Comparison of ENCODE assay signal across 13 mouse cellular contexts in the genomic region with DNA sequence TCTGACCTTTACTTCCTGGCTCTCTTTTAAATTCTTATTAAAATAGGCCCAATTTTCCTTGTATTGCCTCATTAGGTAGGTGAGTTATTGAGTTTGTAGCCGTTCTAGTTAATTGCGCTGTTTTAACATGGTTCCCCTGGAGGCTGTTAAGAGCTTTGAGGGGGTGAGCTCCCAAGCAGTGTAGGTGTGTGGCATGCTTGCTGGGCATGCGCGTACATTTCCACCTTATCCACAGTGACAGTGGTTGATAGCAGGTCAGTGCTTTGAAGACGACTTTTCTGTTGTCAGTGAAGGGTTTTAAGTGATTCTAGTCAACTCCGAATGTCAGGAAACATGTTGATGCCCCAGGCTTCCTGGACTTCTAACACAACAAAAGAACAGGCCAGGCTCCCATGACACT.
A peak's percentile ranks its signal among the peaks of the same experiment; 100 is the strongest.
DNase-seq lines count a peak whose midpoint lies in the region; ATAC-seq and TF ChIP-seq lines count a peak whose summit lies in the region.
"Had no signal": no experiment of that assay in that cellular context is flagged by ENCODE, and none has a peak within 500 bp of the region (broad histone marks: within the 10 kb centered on the region; RNA-seq: fewer than 3 reads in every experiment).

No protein-coding gene starts in this region.

- H3K27ac ChIP-seq in hindbrain, embryonic 12.5 days: peak overlapping the region; percentile 41; the same call in 1 of the 2 replicates
- no peak overlapping the region for H3K27ac ChIP-seq in hindbrain, embryonic 11.5 days (ENCODE audit: low read depth, low read length)
- 0 out of 2 replicates have a peak overlapping the region, but pooled peaks have one; percentile 15 for H3K27ac ChIP-seq in forebrain, embryonic 12.5 days
- H3K27ac ChIP-seq in limb, embryonic 11.5 days (replicated peaks; ENCODE audit: low read depth, low read length): peak overlapping the region; percentile 36; the same call in 1 of the 2 replicates

- no peak for ATAC-seq in hindbrain, embryonic 12.5 days (ENCODE audit: low FRiP score)
- no peak for ATAC-seq in hindbrain, embryonic 11.5 days (ENCODE audit: low FRiP score)
- ATAC-seq in forebrain, embryonic 12.5 days (ENCODE audit: low FRiP score): no peak
- no peak for ATAC-seq in limb, embryonic 11.5 days (ENCODE audit: insufficient number of reproducible peaks, low FRiP score, low TSS enrichment, low read depth)

- H3K4me3 ChIP-seq in hindbrain, embryonic 12.5 days: no peak overlapping the region
- H3K4me3 ChIP-seq in hindbrain, embryonic 11.5 days (ENCODE audit: low read depth, low read length): no peak overlapping the region
- H3K4me3 ChIP-seq in E14TG2a.4 (replicated peaks; ENCODE audit: low read length): peak overlapping the region; percentile 50
- H3K4me3 ChIP-seq in forebrain, embryonic 12.5 days (replicated peaks): no peak overlapping the region
- H3K4me3 ChIP-seq in limb, embryonic 11.5 days (ENCODE audit: low read depth, low read length): no peak overlapping the region
- H3K4me3 ChIP-seq: limb, embryonic 13.5 days; lung, embryonic 15.5 days had no signal

- no peak overlapping the region for H3K9ac ChIP-seq in hindbrain, embryonic 12.5 days
- H3K9ac ChIP-seq in hindbrain, embryonic 11.5 days (ENCODE audit: low read depth, low read length): no peak overlapping the region
- H3K9ac ChIP-seq in forebrain, embryonic 12.5 days: no peak overlapping the region
- no peak overlapping the region for H3K9ac ChIP-seq in limb, embryonic 11.5 days (ENCODE audit: low read length)
- H3K9ac ChIP-seq: limb, embryonic 13.5 days; lung, embryonic 15.5 days had no signal

- H3K36me3 ChIP-seq in hindbrain, embryonic 12.5 days: peaks cover 9% of the 10 kb centered on the region; the same call in 1 of the 2 replicates
- H3K36me3 ChIP-seq in hindbrain, embryonic 11.5 days (ENCODE audit: control insufficient read depth, insufficient read depth, low read length): no peaks in the 10 kb centered on the region
- H3K36me3 ChIP-seq in E14TG2a.4 (ENCODE audit: insufficient read depth, low read length): peaks cover 21% of the 10 kb centered on the region
- peaks cover 27% of the 10 kb centered on the region; the same call in 1 of the 2 replicates for H3K36me3 ChIP-seq in forebrain, embryonic 12.5 days (replicated peaks)
- H3K36me3 ChIP-seq in limb, embryonic 11.5 days (ENCODE audit: control insufficient read depth, insufficient read depth, low read length): no peaks in the 10 kb centered on the region
- H3K36me3 ChIP-seq: lung, embryonic 15.5 days had no signal

- H3K27me3 ChIP-seq in hindbrain, embryonic 12.5 days: no peaks in the 10 kb centered on the region
- no peaks in the 10 kb centered on the region for H3K27me3 ChIP-seq in hindbrain, embryonic 11.5 days (ENCODE audit: control insufficient read depth, insufficient read depth, low read length)
- H3K27me3 ChIP-seq in E14TG2a.4 (ENCODE audit: insufficient read depth, low read length): no peaks in the 10 kb centered on the region
- no peaks in the 10 kb centered on the region for H3K27me3 ChIP-seq in forebrain, embryonic 12.5 days
- no peaks in the 10 kb centered on the region for H3K27me3 ChIP-seq in limb, embryonic 11.5 days (ENCODE audit: control insufficient read depth, insufficient read depth, low read length)
- H3K27me3 ChIP-seq: limb, embryonic 13.5 days; lung, embryonic 15.5 days had no signal

- 72% methylated on average over 6 of the region's 6 CpGs for WGBS in hindbrain, embryonic 12.5 days
- WGBS in hindbrain, embryonic 11.5 days: 83% methylated on average over 6 of the region's 6 CpGs
- 62% methylated on average over 6 of the region's 6 CpGs for WGBS in forebrain, embryonic 12.5 days
- 29% methylated on average over 6 of the region's 6 CpGs for WGBS in limb, embryonic 11.5 days

- H3K9me3 ChIP-seq in hindbrain, embryonic 12.5 days (replicated peaks): no peaks in the 10 kb centered on the region
- no peaks in the 10 kb centered on the region for H3K9me3 ChIP-seq in hindbrain, embryonic 11.5 days (ENCODE audit: control insufficient read depth, low read length)
- no peaks in the 10 kb centered on the region for H3K9me3 ChIP-seq in E14TG2a.4 (ENCODE audit: low read length)
- H3K9me3 ChIP-seq in forebrain, embryonic 12.5 days: no peaks in the 10 kb centered on the region
- H3K9me3 ChIP-seq in limb, embryonic 11.5 days (ENCODE audit: control insufficient read depth, low read length): no peaks in the 10 kb centered on the region
- H3K9me3 ChIP-seq: limb, embryonic 13.5 days; lung, embryonic 15.5 days had no signal

- peaks cover 10% of the 10 kb centered on the region for H3K4me1 ChIP-seq in hindbrain, embryonic 12.5 days
- no peaks in the 10 kb centered on the region for H3K4me1 ChIP-seq in hindbrain, embryonic 11.5 days (replicated peaks; ENCODE audit: control insufficient read depth, insufficient read depth, low read length)
- H3K4me1 ChIP-seq in E14TG2a.4 (replicated peaks; ENCODE audit: low read depth, low read length): peaks cover 91% of the 10 kb centered on the region
- H3K4me1 ChIP-seq in forebrain, embryonic 12.5 days: peaks cover 20% of the 10 kb centered on the region
- H3K4me1 ChIP-seq in limb, embryonic 11.5 days (ENCODE audit: control insufficient read depth, insufficient read depth, low read length): peaks cover 18% of the 10 kb centered on the region

- no peak overlapping the region for H3K4me2 ChIP-seq in hindbrain, embryonic 12.5 days (replicated peaks)
- no peak overlapping the region for H3K4me2 ChIP-seq in hindbrain, embryonic 11.5 days (replicated peaks; ENCODE audit: low read depth, low read length)
- no peak overlapping the region for H3K4me2 ChIP-seq in forebrain, embryonic 12.5 days
- H3K4me2 ChIP-seq in limb, embryonic 11.5 days (ENCODE audit: low read depth, severe bottlenecking): no peak overlapping the region
- H3K4me2 ChIP-seq: limb, embryonic 13.5 days; lung, embryonic 15.5 days had no signal

- DNase-seq in hindbrain, embryonic 11.5 days (ENCODE audit: low spot score): no peak
- DNase-seq in limb, embryonic 11.5 days (ENCODE audit: low spot score): no peak
- DNase-seq in ovary, postnatal 36 days (ENCODE audit: low spot score): no peak
- no peak for DNase-seq in left cerebral cortex, adult 18-20 months (ENCODE audit: low spot score in 2 of 2)
- DNase-seq in right cerebral cortex, adult 18-20 months: no peak
- DNase-seq: adrenal gland, adult 8-10 months; gastrocnemius, postnatal 25 days; kidney, adult 2 months had no signal

- no peak for TF ChIP-seq CTCF in E14TG2a.4 (conservative IDR thresholded peaks at IDR 0.05; ENCODE audit: low read length)
